Mouse (Mus musculus) embryo, embryonic 10 days (tissue): ENCODE measurements at regions not wholly inside any gene's neighbourhood (a gene's known extent, or its start where the extent isn't known, plus 50 kb on each side); places are given as distances from the start of the nearest gene placed in this dataset.
A peak's percentile ranks its signal among the peaks of the same experiment; 100 is the strongest.

Experiments
- DNase-seq: peaks from one replicate; pipeline ENCODE4 v3.0.0-alpha.2; 2015; ENCODE audit warnings: low spot score

DNA sequence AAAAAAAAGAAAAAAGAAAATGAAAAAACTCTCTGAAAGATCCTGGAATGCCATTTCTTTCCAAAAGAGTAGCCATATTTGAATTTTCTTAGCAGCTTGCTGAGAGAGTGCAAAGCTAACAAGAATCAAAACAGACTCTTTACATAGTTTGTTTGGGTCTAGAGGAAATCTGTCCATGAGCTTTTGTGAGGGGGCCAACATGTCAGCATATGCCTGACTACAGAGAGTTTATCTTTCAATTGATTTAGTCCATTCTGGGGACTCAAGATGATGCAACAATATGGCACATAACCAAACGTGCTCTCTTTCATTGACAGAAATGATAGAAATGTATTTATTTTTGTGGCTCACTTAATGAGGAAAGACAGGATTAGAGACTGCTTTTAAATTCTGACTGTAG lies 822.8 kb upstream of the Acvr2a start:
- no peak for DNase-seq

DNA sequence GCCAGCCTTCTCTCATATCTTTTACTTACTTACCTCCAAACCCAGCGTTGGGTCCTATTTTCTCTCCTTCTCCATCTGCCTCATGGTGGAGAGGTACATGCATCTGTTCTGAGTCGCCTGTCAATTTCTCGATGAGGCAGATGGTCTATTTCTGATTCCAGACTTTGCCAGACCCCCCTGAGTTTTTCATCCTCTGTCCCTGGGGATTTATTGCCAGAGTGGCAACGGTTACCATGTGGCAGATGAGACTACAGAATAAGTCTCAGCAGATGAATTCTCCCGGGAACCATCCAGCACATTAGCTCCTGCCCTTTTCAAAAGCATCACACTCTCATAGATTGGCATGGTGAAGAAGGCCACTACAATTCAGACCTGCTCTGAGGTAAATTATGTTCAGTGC lies 819.7 kb upstream of the Acvr2a start:
- DNase-seq: no peak

DNA sequence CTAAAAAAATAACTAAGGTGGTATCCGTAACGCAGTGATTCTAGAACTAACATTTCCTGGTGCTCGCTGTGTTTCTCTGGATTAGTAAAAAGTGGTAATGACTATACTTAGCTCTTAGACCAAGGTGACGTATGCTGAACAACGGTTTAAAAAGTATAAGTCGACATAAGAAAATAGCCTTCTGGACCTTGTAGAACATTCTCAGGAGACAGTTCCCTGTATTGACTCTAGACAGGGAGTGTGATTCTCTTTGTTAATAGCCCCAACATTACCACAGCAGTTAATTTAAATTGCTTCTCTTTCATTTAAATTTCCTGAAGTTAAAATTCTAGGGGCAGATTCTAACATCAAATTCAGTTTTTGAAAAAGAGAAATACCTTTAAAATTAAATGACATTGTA lies 812.7 kb upstream of the Acvr2a start:
- DNase-seq: no peak

DNA sequence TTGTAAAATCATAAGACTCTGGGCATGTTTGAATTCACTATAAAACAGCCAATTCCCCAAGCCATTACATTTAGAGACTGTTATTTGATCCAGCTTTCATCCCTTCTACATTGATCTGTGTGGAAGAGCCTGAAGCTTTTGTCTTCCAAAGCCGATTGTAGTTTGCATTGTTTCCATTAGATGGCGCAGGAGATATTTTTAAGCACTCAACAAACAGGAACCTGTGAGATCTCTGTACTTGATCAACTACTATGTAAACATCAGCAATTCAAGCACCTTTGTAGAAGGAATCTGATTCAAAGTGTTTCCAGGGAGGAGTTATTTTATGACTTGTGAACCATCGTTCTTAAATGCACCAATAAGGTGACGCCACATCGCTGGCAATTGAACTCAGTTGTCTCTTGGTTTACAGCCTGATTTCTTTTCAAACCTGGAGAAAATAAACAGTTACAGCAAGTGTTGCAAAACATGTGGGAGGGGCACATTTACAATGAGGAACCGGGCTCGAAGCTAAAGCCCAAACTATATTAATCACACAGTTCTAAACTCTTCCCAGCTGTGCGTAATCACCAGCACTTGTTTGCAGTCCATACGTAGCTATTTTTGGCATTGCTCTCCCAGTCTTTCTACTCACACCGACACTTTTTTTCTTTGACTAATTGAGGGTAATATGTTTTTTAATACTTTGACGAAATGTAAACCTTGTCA lies 812.0 kb upstream of the Acvr2a start:
- DNase-seq: peak; percentile 69

DNA sequence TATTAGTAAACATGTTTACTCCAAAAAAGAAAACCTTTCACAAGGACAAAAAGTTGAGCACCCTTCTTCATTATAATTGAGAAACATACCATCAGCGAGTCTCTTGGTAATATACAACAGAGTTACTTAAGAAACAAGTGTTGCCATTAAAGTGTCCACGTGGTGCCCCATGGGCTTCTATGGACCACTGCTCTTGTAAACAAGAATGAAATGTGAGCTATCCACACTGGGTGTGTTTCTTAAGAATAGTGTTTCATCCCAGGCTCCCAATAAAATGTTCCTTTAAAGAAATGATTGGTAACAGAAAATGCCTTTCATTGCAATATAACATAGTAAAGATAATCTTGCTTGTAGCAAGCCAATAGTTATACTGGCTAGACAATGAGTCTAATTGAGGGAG lies 803.6 kb upstream of the Acvr2a start:
- no peak for DNase-seq

DNA sequence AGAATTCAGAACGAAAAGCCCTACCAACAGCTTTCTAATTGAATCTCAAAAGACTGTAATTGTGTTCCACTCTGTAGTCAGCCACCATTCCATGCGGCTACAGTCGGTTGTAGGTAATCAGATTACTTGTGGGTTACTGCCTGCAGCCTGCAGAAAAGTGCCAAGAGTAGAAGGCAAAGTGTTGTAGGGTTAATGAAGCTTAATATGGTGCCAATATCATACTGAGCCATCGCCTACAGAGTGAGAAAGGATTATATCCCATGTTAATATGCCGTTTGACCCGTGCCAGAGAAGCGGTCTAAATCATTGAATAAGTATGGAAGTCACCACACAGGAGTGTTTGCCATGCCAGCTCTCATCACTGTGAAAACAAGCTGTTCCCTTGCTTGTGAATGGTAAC lies 786.4 kb upstream of the Acvr2a start:
- DNase-seq: no peak

DNA sequence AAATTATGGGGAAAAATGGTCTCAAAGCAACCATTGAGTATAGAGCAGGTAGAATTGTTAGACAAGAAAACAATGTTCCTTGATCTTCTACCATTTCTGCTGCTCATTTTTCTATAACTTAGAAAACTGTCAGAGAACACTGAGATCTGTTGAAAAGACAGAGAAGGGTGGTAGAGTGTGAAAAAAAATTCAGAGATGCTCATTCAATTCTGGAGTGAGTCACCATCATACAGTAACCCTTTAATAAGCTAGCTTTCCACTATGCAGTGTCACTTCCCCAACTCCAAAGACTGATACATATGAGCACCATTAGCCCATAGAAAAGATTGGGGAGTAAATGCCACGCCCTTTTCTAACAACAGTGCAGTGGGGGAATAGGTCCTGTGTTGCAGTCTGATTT lies 752.5 kb upstream of the Acvr2a start:
- no peak for DNase-seq

DNA sequence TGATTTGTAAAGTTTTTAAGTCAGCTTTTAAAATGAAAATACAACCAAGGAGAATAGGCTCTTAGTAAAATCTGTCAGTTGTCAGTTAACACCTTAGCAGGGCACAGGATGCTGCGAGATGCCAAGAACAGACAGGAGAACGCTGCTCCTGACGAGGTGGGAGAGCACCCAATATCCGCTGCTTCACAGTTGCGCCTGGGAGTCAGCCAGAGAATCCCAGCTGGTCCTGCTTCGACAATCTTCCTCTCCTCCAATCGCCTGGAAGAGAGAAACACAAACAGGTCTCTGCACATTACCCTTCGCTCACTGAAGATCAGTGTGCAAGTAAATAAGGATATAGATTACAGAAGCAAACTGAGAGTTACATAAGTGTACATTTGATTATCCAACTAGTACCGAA lies 750.5 kb upstream of the Acvr2a start:
- no peak for DNase-seq

DNA sequence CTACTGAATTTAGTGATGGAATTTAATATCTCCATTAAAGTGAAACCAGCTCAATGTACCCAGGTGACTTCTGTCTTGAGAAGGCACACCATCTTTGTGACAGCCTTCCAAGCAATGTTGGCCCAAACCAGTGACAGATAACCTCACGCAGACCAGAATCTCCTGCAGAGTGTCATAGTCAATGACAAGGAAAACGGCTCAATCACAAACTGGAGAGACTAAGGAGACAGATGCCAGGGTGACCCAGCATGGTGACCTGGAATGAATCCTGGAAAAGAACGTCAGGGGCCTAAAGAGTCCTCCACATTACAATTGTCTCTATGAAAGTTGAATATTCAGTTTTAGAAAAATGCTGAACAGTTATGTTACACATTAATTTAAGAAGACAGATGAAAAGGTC lies 748.7 kb upstream of the Acvr2a start:
- no peak for DNase-seq

DNA sequence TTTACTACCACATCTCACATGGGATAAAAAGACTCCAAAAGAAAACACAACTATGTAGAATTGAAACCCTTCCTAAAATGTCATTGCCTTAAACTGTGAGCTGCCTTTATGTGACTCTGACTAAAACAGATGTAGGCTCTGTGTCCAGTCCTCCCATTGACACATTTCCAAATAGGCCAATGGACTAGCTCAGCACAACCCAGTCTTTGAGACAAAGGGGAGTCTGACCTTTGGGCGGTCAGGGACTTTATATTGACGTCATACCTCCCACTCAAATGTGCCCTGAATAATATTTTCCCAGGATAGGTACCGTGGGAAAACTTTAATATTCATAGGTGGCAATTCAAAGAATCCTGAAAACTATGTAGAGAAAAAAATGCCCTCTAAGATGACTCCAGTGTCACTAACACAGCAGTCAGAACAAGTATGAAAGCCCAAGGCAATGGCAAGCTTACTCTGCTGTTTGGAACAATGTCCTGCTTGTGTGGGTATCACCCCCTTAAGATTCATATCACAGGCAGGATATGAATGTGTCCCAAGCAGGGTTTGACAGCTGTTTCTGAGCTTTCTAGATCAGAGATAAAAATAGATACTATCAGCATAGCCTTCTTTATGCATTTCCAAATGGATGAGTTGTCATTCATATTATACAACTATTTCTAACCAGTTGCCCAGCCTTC lies 731.6 kb upstream of the Acvr2a start:
- DNase-seq: no peak

DNA sequence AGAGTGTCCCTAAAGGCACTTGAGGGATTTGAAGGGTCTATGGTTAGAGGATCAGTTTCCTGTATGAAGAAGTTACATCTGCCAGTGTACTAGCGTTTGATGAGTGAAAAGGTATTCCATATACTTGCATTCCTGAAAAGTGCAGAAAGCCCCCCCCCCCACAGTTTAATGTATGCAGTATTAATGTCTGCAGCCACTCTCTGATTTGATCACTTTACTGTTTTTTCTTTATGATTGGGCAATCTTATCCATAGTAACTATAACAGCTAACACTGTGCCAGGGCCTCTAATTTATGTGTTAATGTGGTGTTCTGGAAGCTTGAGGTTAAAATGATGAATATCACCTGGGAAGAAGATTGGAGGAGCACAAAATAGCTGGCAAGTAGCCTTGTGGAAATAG lies 715.6 kb upstream of the Acvr2a start:
- no peak for DNase-seq

DNA sequence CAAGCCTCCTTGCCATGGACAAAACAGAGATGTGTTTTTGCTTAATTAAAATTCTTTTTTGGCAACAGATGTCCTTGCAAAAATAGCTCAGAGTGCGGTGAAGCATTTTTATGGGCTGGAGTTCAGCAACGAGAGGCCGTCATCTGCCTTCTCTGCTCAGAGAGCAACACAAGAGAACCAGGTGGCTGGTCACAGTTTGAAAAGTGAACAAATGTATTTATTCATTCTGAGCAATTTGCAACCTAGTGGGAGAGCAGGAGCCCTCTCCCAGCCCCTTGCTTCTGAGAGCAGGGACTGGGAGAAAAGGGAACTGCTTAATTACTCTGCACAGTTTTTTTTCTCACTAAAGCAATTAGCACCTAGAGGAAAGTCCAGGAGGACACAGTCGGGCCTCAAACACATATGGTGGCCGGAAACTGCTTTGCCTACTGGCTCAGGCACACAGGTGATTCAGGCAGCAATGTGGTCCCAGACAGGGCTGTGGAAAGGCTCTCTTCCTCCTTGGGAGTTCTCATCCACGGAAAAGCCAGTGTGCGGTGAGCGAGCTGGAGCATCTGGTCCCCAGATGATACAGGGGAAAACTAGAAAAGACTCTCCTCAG lies 714.9 kb upstream of the Acvr2a start:
- peak; percentile 43 for DNase-seq

DNA sequence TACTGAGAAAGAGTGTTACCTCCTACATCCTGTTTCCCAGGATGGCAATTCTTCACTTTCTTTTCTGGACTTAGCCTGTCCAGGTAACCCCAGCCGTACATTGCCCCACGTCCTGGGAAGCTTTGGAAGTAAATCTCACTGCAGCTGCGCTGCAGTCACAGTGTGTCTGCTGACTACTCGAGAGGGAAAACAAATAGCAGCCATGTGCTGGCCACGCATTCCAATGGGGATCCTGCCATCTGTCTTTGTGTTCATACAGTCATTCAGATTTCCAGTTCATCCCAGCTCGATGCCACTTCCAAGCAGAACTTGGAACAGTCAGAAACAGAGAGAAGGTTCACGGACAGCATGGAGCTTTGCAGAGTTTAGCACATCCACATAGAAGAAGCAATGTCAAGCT lies 690.2 kb upstream of the Acvr2a start:
- DNase-seq: peak; percentile 19

DNA sequence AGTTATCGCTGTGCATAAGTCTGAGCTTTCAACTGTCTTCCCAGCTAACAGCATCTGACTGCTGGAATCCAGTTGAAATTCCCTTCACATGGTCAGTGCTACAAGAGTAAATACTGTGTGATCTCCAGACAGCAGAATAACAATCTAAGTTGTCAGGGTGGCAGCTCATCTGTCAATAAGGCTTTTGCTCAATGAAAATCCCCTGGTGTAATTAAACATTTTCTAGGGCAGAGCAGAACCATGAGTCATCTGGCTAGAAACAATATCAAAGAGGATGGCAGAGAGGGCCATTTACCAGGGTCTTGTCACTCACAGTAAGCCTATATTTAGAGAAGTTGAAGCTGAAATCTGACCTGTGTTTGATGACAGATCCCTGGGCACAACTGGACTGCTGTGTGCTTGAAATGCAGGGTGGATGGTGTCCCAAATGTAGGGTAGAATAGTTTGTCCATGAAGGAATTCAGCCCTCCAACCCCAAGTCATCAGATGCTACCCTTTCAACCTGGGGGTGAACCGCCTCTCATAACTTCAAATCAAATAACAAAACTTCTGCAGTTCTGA lies 675.8 kb upstream of the Acvr2a start:
- no peak for DNase-seq

DNA sequence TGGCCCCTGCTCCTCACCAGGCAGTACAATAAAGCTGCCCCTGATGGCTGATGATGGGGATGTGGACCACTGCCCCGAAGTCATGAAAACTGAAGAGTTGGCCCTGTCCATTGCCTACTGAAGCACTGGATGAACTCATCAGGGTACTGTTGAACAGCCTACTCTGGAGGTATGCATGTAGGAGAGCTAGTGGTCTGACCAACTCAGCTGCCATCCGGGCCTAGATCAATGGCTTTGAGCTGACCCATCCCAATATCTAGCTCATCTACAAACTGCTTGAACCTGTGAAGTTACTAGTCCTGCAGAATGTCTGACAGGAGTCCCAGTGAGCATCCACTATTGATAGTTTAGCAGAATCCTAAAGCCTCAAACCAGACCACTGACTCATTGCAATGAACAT lies 672.6 kb upstream of the Acvr2a start:
- DNase-seq: no peak

DNA sequence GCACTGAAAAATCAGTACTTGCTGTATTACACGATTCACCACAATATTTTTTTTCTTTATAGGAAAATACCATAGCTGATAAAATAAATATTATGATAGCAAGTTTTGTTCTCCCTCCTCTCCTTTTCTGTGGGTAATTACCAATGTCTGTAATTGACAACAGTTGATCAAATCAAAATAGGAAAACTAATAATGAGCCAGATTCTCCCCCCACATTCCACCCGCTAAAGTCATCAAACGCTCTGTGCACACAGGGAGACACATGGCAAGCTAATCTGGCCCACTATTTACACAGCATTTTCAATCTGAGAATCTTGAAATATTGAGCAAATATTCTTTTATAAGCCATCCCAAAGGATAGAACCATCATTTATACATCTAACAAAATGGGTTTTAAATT lies 659.2 kb upstream of the Acvr2a start:
- DNase-seq: no peak

DNA sequence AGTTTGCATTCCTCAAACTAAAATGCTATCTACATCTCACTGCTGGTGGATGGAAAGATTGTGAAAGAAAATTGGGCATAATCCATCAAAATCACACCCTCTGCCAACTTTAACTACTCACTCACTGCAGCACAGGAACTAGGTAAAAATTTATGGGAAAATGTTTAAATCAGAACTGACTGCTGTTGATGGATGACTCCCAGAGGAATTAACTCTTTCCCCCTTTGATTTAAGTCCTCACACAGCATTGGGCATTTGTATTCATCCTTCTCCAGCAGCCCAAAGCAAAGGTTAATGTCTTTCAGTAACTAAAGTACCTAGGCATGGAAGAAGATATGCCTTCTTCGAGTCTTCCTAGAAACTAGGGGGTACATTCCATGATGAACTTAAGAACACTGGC lies 641.3 kb upstream of the Acvr2a start:
- DNase-seq: no peak

DNA sequence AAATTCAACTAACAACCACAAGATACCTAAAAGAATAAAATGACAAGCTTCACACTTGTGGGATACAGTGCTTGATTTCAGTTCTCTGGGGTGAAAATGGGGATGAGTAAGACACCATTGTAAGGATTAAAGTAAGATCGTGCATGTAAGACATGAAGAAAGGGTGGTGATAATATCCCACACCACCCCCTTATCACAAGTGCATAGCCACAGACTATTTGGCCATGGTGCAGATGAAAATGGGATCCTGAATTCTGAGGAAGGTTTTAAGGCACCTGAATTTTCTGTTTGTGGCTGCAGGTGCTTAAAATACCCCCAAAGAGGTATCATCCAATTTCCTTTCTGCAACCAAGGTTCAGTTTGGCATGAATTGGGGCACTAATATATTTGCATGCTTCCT lies 627.7 kb upstream of the Acvr2a start:
- no peak for DNase-seq

DNA sequence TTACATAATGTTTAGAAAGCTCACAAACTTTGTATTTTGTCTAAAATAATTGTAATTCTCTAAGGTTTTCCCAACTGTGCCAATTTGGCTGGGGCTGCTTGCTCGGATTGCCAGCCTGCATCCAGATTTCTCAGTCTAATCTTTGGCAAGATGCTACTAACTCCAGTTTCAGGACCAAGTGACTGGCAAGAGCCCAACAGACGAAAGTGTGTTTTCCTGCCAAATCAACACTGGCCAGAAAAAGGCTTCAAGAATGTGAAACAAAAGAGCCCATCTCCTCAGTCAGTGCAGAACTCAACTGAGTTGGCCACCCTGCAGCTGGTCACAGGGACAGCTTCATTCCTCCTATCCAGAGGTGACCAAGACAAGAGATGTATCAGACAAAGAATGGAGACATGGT lies 627.3 kb upstream of the Acvr2a start:
- no peak for DNase-seq

DNA sequence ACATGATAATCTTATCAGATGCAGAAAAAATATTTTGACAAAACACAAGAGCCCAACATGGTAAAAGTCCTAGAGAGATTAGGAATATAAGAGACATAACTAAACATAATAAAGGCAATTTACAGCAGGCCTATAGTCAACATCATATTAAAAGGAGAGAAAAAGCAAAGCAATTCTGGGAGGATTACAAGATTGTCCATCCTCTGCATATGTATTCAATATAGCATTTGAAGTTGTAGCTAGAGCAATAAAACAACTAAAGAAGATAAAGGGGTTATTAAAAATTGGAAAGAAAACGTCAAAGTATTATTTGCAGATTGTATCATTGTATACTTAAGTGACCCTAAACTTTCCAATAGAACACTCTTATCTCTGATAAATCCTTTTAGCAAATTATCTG lies 602.1 kb upstream of the Acvr2a start:
- DNase-seq: no peak

DNA sequence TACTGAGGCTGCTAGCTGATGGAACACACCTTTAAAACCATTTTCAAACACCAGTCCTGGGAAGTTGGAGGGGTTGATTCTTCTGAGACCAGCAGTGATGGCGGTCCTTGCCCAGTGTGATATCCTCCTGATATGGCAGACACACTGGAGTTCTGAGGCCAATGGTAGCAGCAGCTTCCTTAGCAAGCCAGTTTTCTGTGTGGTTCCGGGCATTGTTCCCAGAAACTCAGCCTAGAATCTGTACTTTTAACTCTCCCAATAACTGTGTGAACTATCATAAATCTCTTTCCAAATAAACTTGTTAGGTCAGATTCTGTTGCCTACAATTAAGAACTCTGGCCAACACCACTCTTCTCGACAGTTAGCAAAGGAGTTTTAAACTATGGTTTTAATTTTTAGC lies 593.1 kb upstream of the Acvr2a start:
- DNase-seq: no peak

DNA sequence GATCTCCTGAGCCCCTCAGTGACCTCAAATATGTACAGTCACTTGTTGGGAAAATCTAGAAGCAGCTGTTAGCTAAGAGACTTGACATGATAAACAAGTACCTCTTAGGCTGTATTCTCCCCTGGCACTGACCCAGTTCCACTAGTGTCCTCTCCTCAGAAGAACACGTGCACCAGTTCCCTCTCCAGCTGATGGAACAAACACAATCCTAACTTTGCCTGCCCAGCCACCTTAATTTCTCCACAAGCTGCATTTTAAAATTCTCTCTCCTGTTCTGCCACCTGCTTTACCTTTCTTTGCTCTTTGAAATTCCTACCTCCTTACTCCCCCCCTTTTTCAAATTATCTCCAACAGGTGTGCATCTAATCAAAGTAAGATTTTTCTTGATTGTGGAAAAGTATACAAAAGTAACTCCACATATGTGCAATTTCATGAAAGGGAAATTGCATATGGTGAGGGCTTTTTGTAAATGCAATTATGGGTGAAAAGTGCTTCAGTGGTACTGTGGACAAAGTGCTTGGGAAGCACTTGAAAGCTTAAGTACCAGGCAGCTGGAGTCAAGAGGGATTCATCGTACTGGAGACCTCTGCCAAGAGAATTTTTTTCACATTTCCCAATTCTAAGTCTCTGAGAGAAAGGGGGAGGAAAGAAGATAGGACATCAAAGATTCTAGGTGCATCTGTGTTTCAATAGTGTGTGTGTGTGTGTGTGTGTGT lies 590.7 kb upstream of the Acvr2a start:
- no peak for DNase-seq

DNA sequence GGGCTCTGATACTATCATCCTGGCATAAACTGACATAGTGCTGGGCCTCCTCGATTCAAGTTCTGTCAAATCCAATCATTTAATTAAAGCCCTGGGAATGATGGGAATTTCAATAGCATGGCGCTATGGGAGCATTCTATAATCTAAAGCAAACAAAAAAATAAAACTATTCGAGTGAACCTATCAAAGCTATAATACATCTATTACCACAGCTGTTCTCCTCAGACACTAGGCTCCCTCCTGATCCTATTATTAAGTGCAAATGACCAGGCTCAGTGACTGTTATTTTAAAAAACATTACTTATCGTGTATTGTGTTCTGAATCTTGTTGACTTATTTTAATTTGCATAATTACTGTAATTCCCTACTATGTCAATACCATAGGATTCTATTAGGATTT lies 563.7 kb upstream of the Acvr2a start:
- no peak for DNase-seq
